Mouse (Mus musculus): Measurements from ENCODE around the gene Psmd13. TPM values are rescaled to one million over a fixed set of nuclear protein-coding genes. Genes with fewer than 3 reads are reported as not detected.

Gene Psmd13
- polyA plus RNA-seq, 1 experiment = 110 TPM

DNA sequence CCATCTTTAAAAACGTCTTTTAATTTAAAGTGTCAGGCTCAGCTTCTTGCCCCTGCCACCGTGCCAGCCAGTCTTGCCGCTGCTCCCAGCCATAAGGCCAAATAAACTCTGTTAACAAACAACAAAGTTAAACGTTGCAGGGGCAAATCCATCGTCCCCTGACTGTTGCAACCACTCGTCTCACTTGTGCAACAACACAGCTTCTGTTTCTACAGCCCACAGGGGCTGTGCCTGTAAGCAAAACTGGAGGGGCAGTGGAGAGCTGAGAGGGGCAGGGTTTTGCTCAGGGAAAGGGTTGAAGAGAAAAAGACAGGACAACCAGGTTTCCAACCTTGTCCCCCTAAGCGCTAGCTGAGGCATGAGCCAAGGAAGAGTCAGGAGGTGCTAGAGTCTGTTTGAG, 26.4 kb downstream of the Psmd13 start:
- Histone ChIP-seq H3K27ac (replicated peaks; ENCODE audit: low read depth, low read length) (no peak overlapping the region), H3K4me3 (ENCODE audit: insufficient read depth, low read depth, low read length) (no peak overlapping the region), H3K4me1 (ENCODE audit: control insufficient read depth, insufficient read depth, insufficient read length, low read length) (no peaks in the 10 kb centered on the region)

DNA sequence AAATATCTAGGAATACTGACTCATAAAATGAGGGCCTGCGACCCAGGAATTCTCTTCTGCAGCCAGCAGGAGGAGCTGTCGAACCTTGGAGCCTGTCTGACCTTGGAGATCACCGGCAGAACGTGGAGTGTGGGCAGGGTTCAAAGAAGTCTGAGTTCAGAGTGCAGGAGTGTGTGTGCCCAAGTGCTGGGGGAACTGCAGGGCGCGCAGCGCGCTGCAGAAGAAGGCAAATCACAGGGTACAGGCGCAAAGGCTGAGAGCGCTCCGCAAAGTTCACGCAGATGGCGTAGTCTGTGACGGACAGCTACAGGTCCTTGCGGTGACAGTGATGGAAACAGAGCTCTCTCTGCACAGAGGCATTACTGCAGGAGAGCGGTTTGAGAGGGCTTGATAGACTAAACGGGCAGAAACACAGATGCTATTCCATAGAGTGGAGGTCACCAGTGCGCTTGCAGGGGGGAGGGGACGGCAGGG, 26.9 kb downstream of the Psmd13 start:
- Histone ChIP-seq H3K4me3 (ENCODE audit: insufficient read depth, low read depth, low read length) (peak overlapping the region; percentile 48), H3K27ac (replicated peaks; ENCODE audit: low read depth, low read length) (no peak overlapping the region)

DNA sequence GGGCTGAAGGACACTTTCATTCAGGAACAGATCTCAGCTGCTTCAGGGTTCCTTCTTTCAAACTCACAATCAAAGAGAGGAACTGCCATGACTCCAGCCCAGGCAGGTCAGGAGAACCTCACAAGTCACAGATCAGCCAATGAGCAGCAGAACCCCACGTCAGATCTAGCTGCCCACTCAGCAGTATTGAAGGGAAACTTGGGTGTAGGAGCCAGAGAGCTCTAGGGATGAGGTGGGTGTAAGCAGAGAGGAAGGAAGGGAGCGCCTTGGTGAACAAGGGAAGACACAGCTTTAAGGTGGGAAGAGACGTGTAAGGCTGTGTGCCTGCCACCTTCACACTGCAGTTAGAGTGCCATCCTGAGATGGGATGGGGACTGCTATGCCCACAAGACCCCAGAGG, 30.5 kb downstream of the Psmd13 start:
- Histone ChIP-seq H3K27ac (replicated peaks; ENCODE audit: low read depth, low read length) (no peak overlapping the region), H3K4me1 (ENCODE audit: control insufficient read depth, insufficient read depth, insufficient read length, low read length) (no peaks in the 10 kb centered on the region), H3K4me3 (ENCODE audit: insufficient read depth, low read depth, low read length) (no peak overlapping the region)

More for the DNA sequence above, 26.9 kb downstream of the Psmd13 start:
- H3K4me1 ChIP-seq (ENCODE audit: control insufficient read depth, insufficient read depth, insufficient read length, low read length) = no peaks in the 10 kb centered on the region

DNA sequence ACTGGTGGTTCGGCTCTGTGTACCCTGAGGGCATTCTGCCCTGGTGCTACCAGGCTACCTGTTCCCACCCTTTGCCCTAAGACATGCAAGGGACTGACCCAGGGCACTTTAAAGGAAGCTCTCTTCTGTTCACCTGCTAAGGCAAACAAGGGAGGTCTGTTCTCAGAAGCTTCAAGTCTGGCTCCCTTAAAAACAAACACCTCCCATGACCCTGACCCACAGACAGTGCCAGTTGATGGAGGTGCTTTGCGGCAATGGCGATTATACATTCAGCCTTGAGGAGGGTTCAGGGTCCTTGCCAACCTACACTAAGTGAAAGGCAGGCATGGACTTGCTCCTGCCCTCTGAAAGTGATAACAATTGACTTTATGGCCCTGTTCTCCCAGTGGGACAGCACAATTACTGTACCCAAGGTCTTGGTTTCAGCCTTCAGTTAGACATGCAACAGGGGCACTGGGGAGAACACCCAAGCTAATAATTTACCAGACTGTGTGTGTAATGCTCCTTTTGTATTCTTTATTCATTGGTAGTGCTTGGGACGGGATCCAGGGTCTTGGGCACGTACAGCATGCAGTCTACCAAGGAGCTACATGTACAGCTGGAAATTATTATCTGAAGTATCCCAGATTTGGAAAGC, 31.2 kb downstream of the Psmd13 start:
- Histone ChIP-seq H3K4me1 (ENCODE audit: control insufficient read depth, insufficient read depth, insufficient read length, low read length) (no peaks in the 10 kb centered on the region), H3K4me3 (ENCODE audit: insufficient read depth, low read depth, low read length) (no peak overlapping the region), H3K27ac (replicated peaks; ENCODE audit: low read depth, low read length) (no peak overlapping the region)

DNA sequence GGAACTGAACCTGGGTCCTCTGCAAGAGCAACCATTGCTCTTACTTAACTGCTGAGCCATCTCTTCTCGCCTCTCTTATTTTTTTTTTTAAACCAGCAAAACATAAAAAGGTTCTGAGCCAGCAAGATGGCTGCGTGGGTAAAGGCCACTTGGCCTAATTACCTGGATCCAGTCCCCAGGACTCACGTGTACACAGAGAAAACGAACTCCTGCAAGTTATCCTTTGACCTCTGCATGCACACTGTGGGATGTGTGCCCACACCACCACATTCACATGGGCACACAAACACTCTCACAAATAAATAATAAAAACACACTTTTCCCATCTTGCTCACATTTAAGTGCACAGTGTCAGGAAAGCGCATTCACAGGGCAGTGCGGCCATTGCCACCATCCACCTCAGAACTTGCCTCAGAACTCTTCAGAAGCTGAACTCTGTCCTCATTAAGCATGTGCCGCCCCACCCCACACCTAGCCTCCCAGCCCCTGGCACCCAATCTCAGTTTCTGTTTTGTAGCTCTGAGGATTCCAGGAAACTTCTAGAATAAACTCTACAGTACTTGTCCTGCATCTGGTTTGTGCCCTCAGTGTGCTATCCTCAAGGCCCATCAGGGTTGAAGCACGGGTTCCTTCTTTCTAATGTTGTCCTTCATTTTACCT, 32.4 kb downstream of the Psmd13 start:
- Histone ChIP-seq H3K27ac (replicated peaks; ENCODE audit: low read depth, low read length) (no peak overlapping the region), H3K4me1 (ENCODE audit: control insufficient read depth, insufficient read depth, insufficient read length, low read length) (no peaks in the 10 kb centered on the region)

DNA sequence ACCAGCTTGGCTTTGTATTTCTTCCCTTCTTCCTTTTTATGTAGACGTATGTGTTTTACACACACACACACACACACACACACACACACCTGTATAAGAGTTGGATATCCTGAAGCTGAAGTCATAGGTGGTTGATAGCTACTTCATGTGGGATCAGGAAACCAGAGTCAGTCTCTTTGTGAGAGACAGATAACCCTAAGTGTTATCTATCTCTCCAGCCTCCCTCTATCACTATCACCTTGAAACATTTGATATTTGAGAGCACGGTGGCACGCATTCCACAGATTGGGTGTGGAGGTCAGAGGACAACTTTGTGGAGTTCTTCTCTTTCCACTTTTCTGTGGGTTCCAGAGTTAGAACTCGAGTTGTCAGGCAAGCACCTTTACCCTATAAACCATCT, 38.1 kb downstream of the Psmd13 start:
- Histone ChIP-seq H3K4me3 (ENCODE audit: insufficient read depth, low read depth, low read length) (no peak overlapping the region), H3K27ac (replicated peaks; ENCODE audit: low read depth, low read length) (no peak overlapping the region), H3K4me1 (ENCODE audit: control insufficient read depth, insufficient read depth, insufficient read length, low read length) (no peaks in the 10 kb centered on the region)

More for the DNA sequence above, 32.4 kb downstream of the Psmd13 start:
- no peak overlapping the region for H3K4me3 ChIP-seq (ENCODE audit: insufficient read depth, low read depth, low read length)

DNA sequence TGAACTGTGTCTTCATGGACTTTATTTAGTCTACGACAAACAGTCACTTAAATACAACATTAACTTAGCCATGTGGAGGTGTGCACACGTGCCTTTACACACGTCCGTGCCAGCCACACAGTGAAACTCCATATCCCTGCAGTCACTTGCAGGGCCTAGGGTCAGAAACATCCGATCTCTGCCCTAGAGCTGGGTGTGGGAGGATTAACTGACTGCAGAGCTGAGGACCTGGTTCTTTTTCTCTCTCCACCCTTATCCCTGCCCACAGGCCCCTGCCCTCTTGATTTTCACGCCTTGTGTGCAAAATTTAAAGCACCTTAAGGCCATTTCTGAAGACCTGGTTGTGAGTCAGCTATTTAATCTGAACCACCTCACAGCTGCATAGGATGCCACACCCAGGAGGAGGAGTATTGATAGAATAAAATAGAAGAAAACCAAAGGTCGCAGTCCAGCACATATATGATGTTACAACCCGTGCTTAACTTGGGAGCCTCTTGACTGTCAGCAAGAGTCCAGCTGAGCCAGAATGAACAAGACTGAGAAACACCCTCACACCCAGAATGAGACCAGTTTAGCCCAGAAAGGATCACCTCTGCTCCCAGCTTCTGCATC, 38.8 kb downstream of the Psmd13 start, which contains the start of gene Nlrp6:
Gene Nlrp6 (plus strand): TSS at position 485 of the 612 bp plus-strand sequence.
- Histone ChIP-seq H3K4me3 (ENCODE audit: insufficient read depth, low read depth, low read length) (no peak within 1 kb of the TSS), H3K27ac (replicated peaks; ENCODE audit: low read depth, low read length) (no peak within 1 kb of the TSS), H3K4me1 (ENCODE audit: control insufficient read depth, insufficient read depth, insufficient read length, low read length) (no peaks in the 10 kb centered on the region)

DNA sequence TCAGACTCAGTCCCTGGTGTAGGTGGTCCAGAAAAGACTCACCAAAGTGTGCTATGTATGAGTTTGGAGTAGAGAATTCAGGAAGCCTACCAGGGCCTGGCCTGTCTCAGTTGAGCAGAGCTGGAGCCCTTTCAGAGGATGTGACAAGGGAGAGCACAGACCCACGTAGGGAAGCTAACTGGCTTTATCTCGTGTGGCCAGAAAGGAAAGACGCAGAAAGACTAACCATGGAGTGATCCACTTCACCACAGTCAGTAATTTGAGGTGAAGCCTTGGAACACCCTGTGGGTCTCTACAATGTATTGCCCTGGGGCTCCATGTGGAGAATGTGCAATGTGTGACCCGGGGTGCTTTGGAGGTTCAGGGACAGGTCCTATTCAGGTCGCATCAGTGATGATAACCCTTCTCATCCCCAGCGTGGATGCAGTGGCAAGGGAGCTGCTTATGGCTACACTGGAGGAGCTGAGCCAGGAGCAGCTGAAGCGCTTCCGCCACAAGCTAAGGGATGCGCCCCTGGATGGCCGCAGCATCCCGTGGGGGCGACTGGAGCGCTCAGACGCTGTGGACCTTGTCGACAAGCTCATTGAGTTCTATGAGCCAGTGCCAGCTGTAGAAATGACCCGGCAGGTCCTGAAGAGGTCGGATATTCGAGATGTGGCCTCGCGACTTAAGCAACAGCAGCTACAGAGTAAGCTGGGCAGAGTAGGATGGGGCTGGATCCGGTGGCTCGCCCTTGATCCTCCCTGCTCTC, 39.6 kb downstream of the Psmd13 start:
- Histone ChIP-seq H3K4me1 (ENCODE audit: control insufficient read depth, insufficient read depth, insufficient read length, low read length) (no peaks in the 10 kb centered on the region), H3K27ac (replicated peaks; ENCODE audit: low read depth, low read length) (no peak overlapping the region), H3K4me3 (ENCODE audit: insufficient read depth, low read depth, low read length) (no peak overlapping the region)

DNA sequence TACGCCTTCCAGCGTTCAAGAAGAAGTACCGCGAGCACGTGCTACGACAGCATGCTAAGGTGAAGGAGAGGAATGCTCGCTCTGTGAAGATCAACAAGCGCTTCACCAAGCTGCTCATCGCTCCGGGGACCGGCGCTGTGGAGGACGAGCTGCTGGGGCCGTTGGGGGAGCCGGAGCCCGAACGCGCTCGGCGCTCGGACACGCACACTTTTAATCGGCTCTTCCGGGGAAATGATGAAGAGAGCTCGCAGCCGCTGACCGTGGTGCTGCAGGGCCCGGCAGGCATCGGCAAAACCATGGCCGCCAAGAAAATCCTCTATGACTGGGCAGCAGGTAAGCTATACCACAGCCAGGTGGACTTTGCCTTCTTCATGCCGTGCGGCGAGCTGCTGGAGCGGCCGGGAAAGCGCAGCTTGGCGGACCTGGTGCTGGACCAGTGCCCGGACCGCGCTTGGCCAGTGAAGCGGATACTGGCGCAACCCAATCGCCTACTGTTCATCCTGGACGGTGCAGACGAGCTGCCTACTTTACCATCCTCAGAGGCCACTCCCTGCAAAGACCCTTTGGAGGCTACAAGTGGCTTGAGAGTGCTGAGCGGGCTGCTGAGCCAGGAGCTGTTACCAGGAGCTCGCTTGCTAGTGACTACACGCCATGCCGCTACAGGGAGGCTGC, 40.8 kb downstream of the Psmd13 start:
- Histone ChIP-seq H3K27ac (replicated peaks; ENCODE audit: low read depth, low read length) (no peak overlapping the region), H3K4me3 (ENCODE audit: insufficient read depth, low read depth, low read length) (peak overlapping the region; percentile 46), H3K4me1 (ENCODE audit: control insufficient read depth, insufficient read depth, insufficient read length, low read length) (no peaks in the 10 kb centered on the region)

DNA sequence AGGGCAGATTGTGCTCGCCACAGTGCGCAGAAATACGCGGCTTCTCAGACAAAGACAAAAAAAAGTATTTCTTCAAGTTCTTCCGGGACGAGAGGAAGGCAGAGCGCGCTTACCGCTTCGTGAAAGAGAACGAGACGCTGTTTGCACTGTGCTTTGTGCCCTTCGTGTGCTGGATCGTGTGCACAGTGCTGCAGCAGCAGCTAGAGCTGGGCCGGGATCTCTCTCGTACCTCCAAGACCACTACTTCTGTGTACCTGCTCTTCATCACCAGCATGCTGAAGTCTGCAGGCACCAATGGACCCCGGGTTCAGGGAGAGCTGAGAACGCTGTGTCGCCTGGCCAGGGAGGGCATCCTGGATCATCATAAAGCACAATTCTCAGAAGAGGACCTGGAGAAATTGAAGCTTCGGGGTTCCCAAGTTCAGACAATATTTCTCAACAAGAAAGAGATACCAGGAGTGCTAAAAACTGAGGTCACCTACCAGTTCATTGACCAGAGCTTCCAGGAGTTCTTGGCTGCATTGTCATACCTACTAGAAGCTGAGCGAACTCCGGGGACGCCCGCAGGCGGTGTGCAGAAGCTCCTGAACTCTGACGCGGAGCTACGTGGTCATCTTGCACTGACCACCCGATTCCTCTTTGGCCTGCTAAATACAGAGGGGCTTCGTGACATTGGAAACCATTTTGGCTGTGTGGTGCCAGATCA, 41.5 kb downstream of the Psmd13 start:
- H3K4me1 ChIP-seq (ENCODE audit: control insufficient read depth, insufficient read depth, insufficient read length, low read length) = no peaks in the 10 kb centered on the region
- H3K27ac ChIP-seq (replicated peaks; ENCODE audit: low read depth, low read length) = no peak overlapping the region
- H3K4me3 ChIP-seq (ENCODE audit: insufficient read depth, low read depth, low read length) = peak overlapping the region; percentile 46

DNA sequence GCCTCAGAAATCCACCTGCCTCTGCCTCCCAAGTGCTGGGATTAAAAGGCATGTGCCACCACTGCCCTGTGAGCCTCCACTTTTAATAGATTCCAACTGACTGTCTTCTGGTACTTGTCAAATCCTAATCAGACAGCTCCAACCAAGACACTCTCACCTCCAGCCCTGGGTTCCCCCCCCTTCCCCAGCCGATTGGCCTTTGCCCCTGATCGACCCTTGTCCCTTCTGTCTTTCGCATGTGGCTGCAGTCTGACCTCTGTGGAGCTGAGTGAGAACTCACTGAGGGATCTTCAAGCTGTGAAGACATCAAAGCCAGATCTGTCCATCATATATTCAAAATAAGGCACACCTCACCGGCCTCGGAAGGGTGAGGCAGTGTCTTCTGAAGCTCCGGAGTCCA, 45.4 kb downstream of the Psmd13 start:
- Histone ChIP-seq H3K27ac (replicated peaks; ENCODE audit: low read depth, low read length) (no peak overlapping the region), H3K4me3 (ENCODE audit: insufficient read depth, low read depth, low read length) (no peak overlapping the region), H3K4me1 (ENCODE audit: control insufficient read depth, insufficient read depth, insufficient read length, low read length) (no peaks in the 10 kb centered on the region)

DNA sequence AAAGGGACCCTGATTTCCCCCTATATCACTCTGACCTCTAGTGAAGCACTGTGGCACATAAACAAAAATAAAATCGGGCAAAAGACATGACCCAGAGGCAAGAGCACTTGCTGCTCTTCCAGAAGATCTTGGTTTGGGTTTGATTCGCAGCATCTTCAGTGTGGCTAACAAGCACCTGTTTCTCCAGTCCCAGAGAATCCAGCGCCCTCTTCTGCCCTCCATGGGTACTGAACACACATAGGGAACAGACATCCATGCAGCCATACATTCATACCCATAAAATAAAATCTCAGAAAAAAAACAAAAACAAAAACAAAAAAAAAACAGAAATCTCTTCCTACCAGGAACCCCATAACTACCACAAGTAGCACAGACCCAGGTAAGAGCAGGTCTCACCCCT, 56.7 kb downstream of the Psmd13 start:
- no peak overlapping the region for H3K27ac ChIP-seq (replicated peaks; ENCODE audit: low read depth, low read length)

DNA sequence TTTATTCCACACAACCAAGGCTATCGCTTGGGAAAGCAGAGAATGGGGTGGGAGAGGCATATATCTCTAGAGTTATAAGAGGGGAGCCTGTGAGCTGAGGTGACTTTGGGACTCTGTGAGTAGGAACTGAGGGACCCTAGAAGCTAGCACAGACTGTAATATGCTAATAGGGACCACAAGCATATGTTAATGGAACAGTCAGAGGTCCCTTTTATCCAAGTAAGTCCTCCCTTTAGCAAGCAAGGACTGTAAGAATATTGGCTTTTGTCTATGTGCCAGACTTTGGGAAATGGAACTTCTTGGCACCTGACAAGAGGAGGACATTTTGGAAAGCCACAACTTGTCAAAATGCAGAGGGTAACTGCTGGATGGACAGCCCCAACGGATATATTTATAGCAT, 57.1 kb downstream of the Psmd13 start:
- Histone ChIP-seq H3K4me3 (ENCODE audit: insufficient read depth, low read depth, low read length) (no peak overlapping the region), H3K4me1 (ENCODE audit: control insufficient read depth, insufficient read depth, insufficient read length, low read length) (peaks cover 12% of the 10 kb centered on the region; the same call in 1 of the 2 replicates), H3K27ac (replicated peaks; ENCODE audit: low read depth, low read length) (no peak overlapping the region)

More for the DNA sequence above, 56.7 kb downstream of the Psmd13 start:
- Histone ChIP-seq H3K4me3 (ENCODE audit: insufficient read depth, low read depth, low read length) (no peak overlapping the region), H3K4me1 (ENCODE audit: control insufficient read depth, insufficient read depth, insufficient read length, low read length) (peaks cover 12% of the 10 kb centered on the region; the same call in 1 of the 2 replicates)

DNA sequence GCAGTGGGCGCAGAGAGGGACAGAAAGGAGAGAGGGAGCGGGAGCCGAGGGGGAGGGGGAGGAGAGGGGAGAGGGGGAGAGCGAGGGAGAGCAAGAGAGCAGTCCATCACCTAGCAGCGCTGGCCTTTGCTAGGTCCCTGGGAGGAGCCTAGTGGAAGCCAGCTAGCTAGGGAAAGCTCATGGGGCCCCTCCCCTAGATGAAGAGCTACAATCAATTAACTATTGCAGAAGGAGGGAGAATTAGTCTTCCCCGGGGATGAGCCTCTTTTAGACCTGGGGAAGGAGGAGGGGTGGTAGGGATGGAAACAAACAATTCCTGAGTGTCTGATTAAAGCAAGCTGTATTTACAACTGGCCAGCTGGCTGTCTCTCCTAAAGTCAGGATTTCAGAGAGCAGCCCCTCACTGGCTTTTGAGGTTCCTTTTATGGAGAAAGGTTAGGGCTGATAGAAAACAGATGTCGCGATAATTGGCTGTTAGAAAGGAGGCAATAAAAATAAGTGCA, 58.0 kb downstream of the Psmd13 start:
- Histone ChIP-seq H3K27ac (replicated peaks; ENCODE audit: low read depth, low read length) (no peak overlapping the region), H3K4me1 (ENCODE audit: control insufficient read depth, insufficient read depth, insufficient read length, low read length) (peaks cover 12% of the 10 kb centered on the region; the same call in 1 of the 2 replicates), H3K4me3 (ENCODE audit: insufficient read depth, low read depth, low read length) (no peak overlapping the region)

All from brown adipose tissue, adult 24 weeks (tissue).